Mouse (Mus musculus) duodenum, adult 2 months (tissue): ENCODE results near the gene Med4. TPM values are rescaled to one million over a fixed set of nuclear protein-coding genes. Genes with fewer than 3 reads are reported as not detected.

Experiments used
- polyA plus RNA-seq: library from polyadenylated mRNA; depleted of rRNA; stranded (reverse); fragments of >200 nt; gene quantifications from 2 replicates; pipeline ENCODE4 v1.2.3, GENCODE M21; 2012; ENCODE audit warnings: low replicate concordance; rRNA removed

Gene Med4
- 2.6 and 2.7 TPM in 2 replicates for polyA plus RNA-seq

GRCm38 (mm10) chr14:73509765-73510423 lies at the start of gene Med4:
Med4 (plus strand) TSS chr14:73510025.

DNA sequence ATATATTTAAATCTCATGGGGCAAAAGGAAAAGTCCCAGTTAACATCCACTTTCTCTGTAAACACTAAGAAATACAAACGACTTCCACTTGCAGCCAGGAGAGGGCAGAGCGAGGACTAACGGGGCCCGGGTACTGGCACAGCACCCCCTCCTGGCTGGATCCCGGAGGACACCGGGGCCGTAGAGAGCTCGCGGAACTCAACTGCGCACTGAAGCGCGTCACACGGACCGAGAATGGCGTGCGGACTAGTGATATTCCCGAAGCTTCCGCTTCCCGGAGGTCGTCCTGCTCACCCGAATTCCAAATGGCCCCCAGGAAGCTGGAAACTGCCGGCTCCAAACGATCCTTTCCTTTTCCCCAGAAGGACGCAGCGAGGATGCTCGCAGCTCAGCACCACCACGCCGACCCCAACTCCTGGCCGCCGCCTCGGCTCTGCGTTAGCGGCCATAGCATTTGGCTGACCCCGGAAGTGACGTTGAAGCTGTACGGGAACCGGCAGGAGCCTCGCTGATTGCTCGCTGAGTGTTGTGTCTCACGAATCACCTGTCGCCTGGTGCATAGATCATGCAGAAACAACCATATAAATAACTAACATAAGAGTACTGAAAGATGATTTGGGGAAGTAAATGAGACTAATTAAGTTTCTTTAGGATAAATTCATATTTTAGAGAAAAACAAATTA lies 15.1 kb downstream of the Med4 start, which contains the start of gene Sucla2:
Gene Sucla2, plus strand, starts transcription at position 554 of the 683 bp plus-strand sequence.

GRCm38 (mm10) chr14:73548051-73548450 lies 38.2 kb downstream of the Med4 start, which contains the start of gene Nudt15:
Nudt15 (minus strand) TSS chr14:73548242.

Other genes starting within 250 kb of the Med4 start
- gene Rb1, start 184.2 kb upstream of the Med4 start, polyA plus RNA-seq, result 1.1 and 1.5 TPM in 2 replicates
- gene Itm2b, start 124.7 kb upstream of the Med4 start, polyA plus RNA-seq, result 394 and 702 TPM in 2 replicates
- 11.9 and 12.1 TPM in 2 replicates for gene Sucla2, start 15.3 kb downstream of the Med4 start, polyA plus RNA-seq
- gene Nudt15, start 38.2 kb downstream of the Med4 start, polyA plus RNA-seq, result 0.21 and 0.35 TPM in 2 replicates
- not detected in 2 replicates for gene Gm21750, start 151.2 kb downstream of the Med4 start, polyA plus RNA-seq